Mouse (Mus musculus): ENCODE data around the gene Amotl2.

Gene Amotl2

GRCm38 (mm10) chr9:102777631-102778591 is 61.4 kb downstream of the Amotl2 start:
- WGBS = 65% methylated on average over 18 of the region's 18 CpGs

DNA sequence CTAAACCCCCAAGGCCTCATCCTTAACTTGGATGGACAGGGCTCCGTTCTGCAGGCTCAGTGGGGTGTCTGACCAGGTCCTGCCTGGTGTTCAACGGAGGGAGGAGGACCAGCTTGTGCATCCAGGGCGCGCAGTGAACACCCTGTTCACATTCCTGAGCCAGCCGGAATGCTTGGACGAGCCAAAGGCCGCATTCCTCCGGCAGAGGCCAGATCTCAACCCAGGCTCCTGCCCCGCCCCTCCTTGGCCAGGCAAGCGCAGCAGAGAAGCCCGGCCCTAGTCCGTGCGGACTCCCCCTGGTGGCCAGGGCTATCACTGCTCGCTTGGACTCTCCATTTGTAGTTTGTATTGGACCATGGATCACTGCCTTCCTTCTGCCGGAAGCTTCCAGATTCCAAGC is 63.0 kb downstream of the Amotl2 start:
- WGBS = 34% methylated on average over 15 of the region's 15 CpGs

Measured in cerebral cortex, adult 2 months (tissue).